Mouse (Mus musculus): ENCODE measurements around the gene Msi2.
A peak's percentile ranks its signal among the peaks of the same experiment; 100 is the strongest.

The Msi2 gene

GRCm38 (mm10) chr11:88447350-88447749 is 271.0 kb downstream of the Msi2 start:
- no peak for DNase-seq (ENCODE audit: low spot score)

GRCm38 (mm10) chr11:88443905-88444304 is 274.4 kb downstream of the Msi2 start:
- DNase-seq (ENCODE audit: low spot score) = no peak

- peak; percentile 58 for DNase-seq (ENCODE audit: low spot score)
Observed at GRCm38 (mm10) chr11:88443291-88443690, 275.0 kb downstream of the Msi2 start.

GRCm38 (mm10) chr11:88441871-88442740 is 276.2 kb downstream of the Msi2 start:
- no peak for DNase-seq (ENCODE audit: low spot score)

- DNase-seq (ENCODE audit: low spot score) = no peak
Observed at GRCm38 (mm10) chr11:88438659-88439058, 279.7 kb downstream of the Msi2 start.

- no peak for DNase-seq (ENCODE audit: low spot score)
Observed at GRCm38 (mm10) chr11:88436596-88436995, 281.7 kb downstream of the Msi2 start.

- no peak for DNase-seq (ENCODE audit: low spot score)
Observed at GRCm38 (mm10) chr11:88435543-88435942, 282.8 kb downstream of the Msi2 start.

GRCm38 (mm10) chr11:88431363-88432269 is 286.7 kb downstream of the Msi2 start:
- no peak for DNase-seq (ENCODE audit: low spot score)

- DNase-seq (ENCODE audit: low spot score) = no peak
Observed at GRCm38 (mm10) chr11:88430292-88430691, 288.0 kb downstream of the Msi2 start.

GRCm38 (mm10) chr11:88429680-88430079 is 288.6 kb downstream of the Msi2 start:
- no peak for DNase-seq (ENCODE audit: low spot score)

- peak; percentile 67 for DNase-seq (ENCODE audit: low spot score)
Observed at GRCm38 (mm10) chr11:88425631-88426101, 292.6 kb downstream of the Msi2 start.

GRCm38 (mm10) chr11:88424034-88424767 is 294.1 kb downstream of the Msi2 start:
- DNase-seq (ENCODE audit: low spot score) = no peak

- no peak for DNase-seq (ENCODE audit: low spot score)
Observed at GRCm38 (mm10) chr11:88421057-88421578, 297.2 kb downstream of the Msi2 start.

GRCm38 (mm10) chr11:88419657-88420366 is 298.5 kb downstream of the Msi2 start:
- DNase-seq (ENCODE audit: low spot score) = no peak

- no peak for DNase-seq (ENCODE audit: low spot score)
Observed at GRCm38 (mm10) chr11:88419064-88419463, 299.2 kb downstream of the Msi2 start.

- no peak for DNase-seq (ENCODE audit: low spot score)
Observed at GRCm38 (mm10) chr11:88414157-88414870, 304.0 kb downstream of the Msi2 start.

GRCm38 (mm10) chr11:88412423-88413094 is 305.8 kb downstream of the Msi2 start:
- peak; percentile 89 for DNase-seq (ENCODE audit: low spot score)

GRCm38 (mm10) chr11:88408305-88408704 is 310.0 kb downstream of the Msi2 start:
- DNase-seq (ENCODE audit: low spot score) = no peak

- no peak for DNase-seq (ENCODE audit: low spot score)
Observed at GRCm38 (mm10) chr11:88406408-88406915, 311.9 kb downstream of the Msi2 start.

Measured in testis, postnatal 10 days (tissue).